Mouse (Mus musculus) liver, postnatal 0 days (tissue): Measurements from ENCODE around the gene Mrpl50. TPM values are rescaled to one million over a fixed set of nuclear protein-coding genes. Genes with fewer than 3 reads are reported as not detected.

Source experiments
- ATAC-seq: fragments of 200-750 bp; cut with Nextera tagmentation; 2 replicates; pipeline ENCODE4 v1.8.0; 2017; ENCODE audit warnings: mild to moderate bottlenecking, moderate library complexity
- DNase-seq: peaks from one replicate; pipeline ENCODE4 v3.0.0-alpha.2; 2016
- H3K27ac ChIP-seq: fragments of 300-500 bp; sonication (generic); 2 replicates; pipeline ENCODE4 v1.5.1; 2014; ENCODE audit warnings: antibody characterized with exemption, moderate library complexity, mild to moderate bottlenecking, low read depth
- H3K27me3 ChIP-seq: fragments of 300-500 bp; sonication (generic); 2 replicates; pipeline ENCODE4 v1.6.1; 2014; ENCODE audit warnings: low read length, control low read depth, mixed read lengths; ENCODE audit not compliant: insufficient read depth
- H3K36me3 ChIP-seq: fragments of 300-500 bp; sonication (generic); replicated peaks from 2 replicates; pipeline ENCODE4 v1.6.1; 2014; ENCODE audit warnings: mild to moderate bottlenecking, control low read depth, low read length, moderate library complexity, mixed read lengths; ENCODE audit not compliant: insufficient read depth
- H3K4me1 ChIP-seq: fragments of 300-500 bp; sonication (generic); 2 replicates; pipeline ENCODE4 v1.6.1; 2014; ENCODE audit warnings: antibody characterized with exemption, mild to moderate bottlenecking, control low read depth; ENCODE audit not compliant: insufficient read depth
- H3K4me2 ChIP-seq: fragments of 300-500 bp; sonication (generic); 2 replicates; pipeline ENCODE4 v1.6.1; 2014; ENCODE audit warnings: low read depth, mild to moderate bottlenecking, low read length, moderate library complexity, mixed read lengths
- H3K4me3 ChIP-seq: fragments of 300-500 bp; sonication (generic); 2 replicates; pipeline ENCODE4 v1.5.1; 2014; ENCODE audit warnings: low read depth, low read length
- H3K9ac ChIP-seq: fragments of 300-500 bp; sonication (generic); replicated peaks from 2 replicates; pipeline ENCODE4 v1.6.1; 2014; ENCODE audit warnings: mild to moderate bottlenecking, moderate library complexity
- H3K9me3 ChIP-seq: fragments of 300-500 bp; sonication (generic); 2 replicates; pipeline ENCODE4 v1.6.1; 2016; ENCODE audit warnings: mild to moderate bottlenecking, control low read depth, low read length, mixed read lengths
- CTCF ChIP-seq: sonication (generic); IDR thresholded peaks from 2 replicates; pipeline ENCODE4 v1.5.1; 2016; ENCODE audit warnings: antibody characterized with exemption, low read depth
- EP300 ChIP-seq: IDR thresholded peaks from 2 replicates; pipeline ENCODE4 v1.6.1; 2016; ENCODE audit warnings: antibody characterized with exemption, low read depth, mild to moderate bottlenecking
- WGBS: fragments of 180-500 bp; shearing (Covaris S2); extraction: QIAGEN DNeasy Blood & Tissue Kit; methylation state at CpG from one replicate; pipeline ENCODE4 v1.1.7; 2014; ENCODE audit not compliant: insufficient replicate concordance; 5-methylcytosine and 5-hydroxymethylcytosine counted together
- polyA plus RNA-seq: library from polyadenylated mRNA; unstranded; fragments of >200 nt; fragmentation: Nextera tagmentation; extraction: Ambion mirVana; gene quantifications from 2 replicates; pipeline ENCODE4 v1.2.1, GENCODE M21; 2015

The Mrpl50 gene
- polyA plus RNA-seq, 1 experiment from 2014 or later, result 64.3 TPM

GRCm38 (mm10) chr4:49536671-49537070, 15.8 kb upstream of the Mrpl50 start:
- peak; percentile 18 for ATAC-seq
- no peaks in the 10 kb centered on the region for H3K4me1 ChIP-seq
- no peaks in the 10 kb centered on the region for H3K9me3 ChIP-seq
- no peak for DNase-seq
- WGBS, result 70% methylated on average over 4 of the region's 4 CpGs
- no peaks in the 10 kb centered on the region for H3K27me3 ChIP-seq
- H3K27ac ChIP-seq, result no peak overlapping the region
- no peak for TF ChIP-seq EP300
- TF ChIP-seq CTCF, result no peak
- H3K4me3 ChIP-seq, result no peak overlapping the region
- no peak overlapping the region for H3K9ac ChIP-seq
- H3K36me3 ChIP-seq, result peaks cover 5% of the 10 kb centered on the region; the same call in 1 of the 2 replicates
- no peak overlapping the region for H3K4me2 ChIP-seq

GRCm38 (mm10) chr4:49535675-49536294, 14.9 kb upstream of the Mrpl50 start:
- ATAC-seq, result peak; percentile 62
- no peaks in the 10 kb centered on the region for H3K27me3 ChIP-seq

GRCm38 (mm10) chr4:49535036-49535435, 14.1 kb upstream of the Mrpl50 start:
- H3K4me2 ChIP-seq, result no peak overlapping the region
- WGBS, result 74% methylated on average over 3 of the region's 3 CpGs
- ATAC-seq (peak; percentile 44), DNase-seq (no peak)
- H3K4me3 ChIP-seq, result no peak overlapping the region
- H3K4me1 ChIP-seq, result no peaks in the 10 kb centered on the region
- H3K36me3 ChIP-seq, result peaks cover 10% of the 10 kb centered on the region
- H3K9ac ChIP-seq, result no peak overlapping the region
- no peak overlapping the region for H3K27ac ChIP-seq
- no peaks in the 10 kb centered on the region for H3K27me3 ChIP-seq
- TF ChIP-seq EP300 (no peak), CTCF (no peak)
- peaks cover 11% of the 10 kb centered on the region for H3K9me3 ChIP-seq

More at GRCm38 (mm10) chr4:49535675-49536294, 14.9 kb upstream of the Mrpl50 start:
- Histone ChIP-seq H3K4me2 (no peak overlapping the region), H3K4me1 (no peaks in the 10 kb centered on the region), H3K9me3 (peaks cover 3% of the 10 kb centered on the region; the same call in 1 of the 2 replicates), H3K9ac (no peak overlapping the region), H3K27ac (no peak overlapping the region), H3K4me3 (no peak overlapping the region), H3K36me3 (0 out of 2 replicates have a peak, but pooled peaks cover 2% of the 10 kb centered on the region)
- TF ChIP-seq CTCF, result no peak
- TF ChIP-seq EP300, result no peak
- DNase-seq, result no peak
- WGBS, result 86% methylated on average over 4 of the region's 4 CpGs

GRCm38 (mm10) chr4:49522576-49522975, 1.7 kb upstream of the Mrpl50 start:
- TF ChIP-seq EP300 (no peak), CTCF (no peak)
- Histone ChIP-seq H3K27ac (no peak overlapping the region), H3K27me3 (no peaks in the 10 kb centered on the region), H3K9ac (no peak overlapping the region), H3K4me3 (no peak overlapping the region), H3K4me1 (peaks cover 10% of the 10 kb centered on the region), H3K9me3 (no peaks in the 10 kb centered on the region), H3K36me3 (peaks cover 7% of the 10 kb centered on the region; the same call in 1 of the 2 replicates), H3K4me2 (no peak overlapping the region)
- ATAC-seq (no peak), DNase-seq (no peak)
- WGBS, result 89% methylated on average over 9 of the region's 9 CpGs

- no peak for DNase-seq
- H3K9ac ChIP-seq, result peak overlapping the region; percentile 77
- H3K4me1 ChIP-seq, result peaks cover 10% of the 10 kb centered on the region
- H3K9me3 ChIP-seq, result no peaks in the 10 kb centered on the region
- peak; percentile 37 for ATAC-seq
- TF ChIP-seq CTCF (peak; percentile 13; the same call in 1 of the 2 replicates), EP300 (no peak)
- peaks cover 7% of the 10 kb centered on the region; the same call in 1 of the 2 replicates for H3K36me3 ChIP-seq
- peak overlapping the region; percentile 24; the same call in 1 of the 2 replicates for H3K27ac ChIP-seq
- no peaks in the 10 kb centered on the region for H3K27me3 ChIP-seq
- H3K4me3 ChIP-seq, result peak overlapping the region; percentile 84
- peak overlapping the region; percentile 90 for H3K4me2 ChIP-seq
- WGBS, result 0% methylated on average over 17 of the region's 17 CpGs
These were observed 453 bp upstream of the Mrpl50 start for GRCm38 (mm10) chr4:49521346-49521745.

GRCm38 (mm10) chr4:49519476-49519875, 1.4 kb downstream of the Mrpl50 start:
- Histone ChIP-seq H3K4me3 (peak overlapping the region; percentile 84), H3K27me3 (no peaks in the 10 kb centered on the region), H3K9ac (no peak overlapping the region), H3K4me2 (peak overlapping the region; percentile 90), H3K4me1 (peaks cover 13% of the 10 kb centered on the region), H3K36me3 (peaks cover 5% of the 10 kb centered on the region), H3K9me3 (no peaks in the 10 kb centered on the region), H3K27ac (no peak overlapping the region)
- ATAC-seq (no peak), DNase-seq (peak; percentile 42)
- 77% methylated on average over 5 of the region's 5 CpGs for WGBS
- TF ChIP-seq CTCF (peak; percentile 49), EP300 (no peak)
